Mouse (Mus musculus) heart, postnatal 25 days (tissue): ENCODE measurements around the gene Rnaset2b. TPM values are rescaled to one million over a fixed set of nuclear protein-coding genes. Genes with fewer than 3 reads are reported as not detected.
A peak's percentile ranks its signal among the peaks of the same experiment; 100 is the strongest.
"Not testable (repeated sequence)": the region's sequence is repeated elsewhere in the genome, so short reads cannot be mapped to it uniquely, and the experiment has no call there.

Experiments used
- DNase-seq: peaks from one replicate; pipeline ENCODE4 v3.0.0; 2022; ENCODE audit warnings: low spot score
- intact Hi-C: fragments of 180-260 bp; cut with DNase I; formaldehyde crosslinking; loops from one replicate; pipeline ENCODE4 v1.15.1; 2025
- total RNA-seq, 2 experiments: library from RNA; stranded (reverse); gene quantifications; 2 replicates each; pipeline ENCODE4 v1.2.3; 2021

Rnaset2b gene
- total RNA-seq, 2 experiments from 2014 or later: 166 to 167 TPM

GRCm38 (mm10) chr17:6978287-6979248 lies 8.1 kb downstream of the Rnaset2b start, which contains the start of gene Gm49721:
TSS of gene Gm49721 (plus strand) at chr17:6978904.
- peak; percentile 74 for DNase-seq
- intact Hi-C loops: not testable (repeated sequence)

GRCm38 (mm10) chr17:6979380-6979779 lies 8.9 kb downstream of the Rnaset2b start:
- DNase-seq, intact Hi-C loops: not testable (repeated sequence)

DNA sequence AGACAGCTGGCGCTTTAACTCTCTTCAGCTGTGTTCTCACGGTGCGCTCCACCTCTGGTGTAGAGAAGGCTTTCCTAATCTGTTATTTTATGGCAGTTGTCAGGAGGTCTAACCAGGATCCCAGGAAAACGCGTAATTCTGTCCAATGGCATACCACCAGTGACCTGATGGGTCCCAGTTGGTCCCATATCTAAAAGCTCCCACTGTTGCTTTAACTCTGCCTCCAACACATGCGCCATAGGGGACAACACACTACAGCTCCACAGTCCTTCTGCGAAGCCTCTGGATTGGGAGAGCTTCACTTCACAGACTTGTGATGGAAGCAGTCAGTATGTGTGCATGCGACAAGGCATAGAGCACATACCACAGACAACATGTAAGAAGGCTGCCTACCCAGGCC lies 9.7 kb downstream of the Rnaset2b start:
- intact Hi-C loops, DNase-seq: not testable (repeated sequence)

- intact Hi-C loops, DNase-seq: not testable (repeated sequence)
These were observed 15.7 kb downstream of the Rnaset2b start for GRCm38 (mm10) chr17:6986118-6986517.

DNA sequence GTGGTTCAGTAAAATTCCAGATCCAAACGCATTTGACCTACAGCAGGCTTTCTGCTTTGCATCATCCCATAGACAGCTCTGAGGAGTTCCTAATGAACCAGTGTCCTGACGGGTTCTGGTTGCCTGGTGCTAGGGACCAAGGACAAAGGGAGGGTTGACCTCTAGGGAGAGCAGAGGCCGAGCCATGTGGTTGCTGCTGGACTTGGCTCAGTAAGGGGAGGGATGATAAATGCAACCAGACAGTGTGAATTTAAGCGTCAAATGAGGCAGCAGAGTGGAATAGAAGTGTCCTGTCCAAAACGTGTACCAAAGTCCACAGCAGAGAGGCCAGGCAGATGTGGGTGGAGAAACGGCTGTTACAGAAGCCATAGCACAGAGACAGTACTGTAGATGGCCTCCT lies 25.1 kb downstream of the Rnaset2b start:
- DNase-seq, intact Hi-C loops: not testable (repeated sequence)

DNA sequence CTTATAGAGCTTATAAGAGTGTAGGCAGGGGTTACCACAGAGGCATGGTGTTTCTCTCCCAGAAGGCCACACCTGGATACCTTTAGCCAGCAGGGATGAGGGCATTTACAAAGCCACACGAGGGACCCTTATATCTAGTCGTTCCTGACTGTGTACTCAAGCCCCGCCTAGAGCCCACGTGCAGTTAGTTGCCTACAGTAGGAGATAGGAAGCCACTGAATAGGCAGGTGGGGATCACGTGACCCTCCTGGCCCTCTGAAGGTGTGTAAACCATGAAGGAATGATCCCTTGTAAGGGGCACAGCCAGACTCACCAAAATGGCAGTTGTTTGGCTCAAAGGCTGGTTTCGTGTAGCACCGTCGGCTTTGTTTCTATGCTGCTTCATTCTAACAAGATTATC lies 26.4 kb downstream of the Rnaset2b start:
- DNase-seq, intact Hi-C loops: not testable (repeated sequence)

DNA sequence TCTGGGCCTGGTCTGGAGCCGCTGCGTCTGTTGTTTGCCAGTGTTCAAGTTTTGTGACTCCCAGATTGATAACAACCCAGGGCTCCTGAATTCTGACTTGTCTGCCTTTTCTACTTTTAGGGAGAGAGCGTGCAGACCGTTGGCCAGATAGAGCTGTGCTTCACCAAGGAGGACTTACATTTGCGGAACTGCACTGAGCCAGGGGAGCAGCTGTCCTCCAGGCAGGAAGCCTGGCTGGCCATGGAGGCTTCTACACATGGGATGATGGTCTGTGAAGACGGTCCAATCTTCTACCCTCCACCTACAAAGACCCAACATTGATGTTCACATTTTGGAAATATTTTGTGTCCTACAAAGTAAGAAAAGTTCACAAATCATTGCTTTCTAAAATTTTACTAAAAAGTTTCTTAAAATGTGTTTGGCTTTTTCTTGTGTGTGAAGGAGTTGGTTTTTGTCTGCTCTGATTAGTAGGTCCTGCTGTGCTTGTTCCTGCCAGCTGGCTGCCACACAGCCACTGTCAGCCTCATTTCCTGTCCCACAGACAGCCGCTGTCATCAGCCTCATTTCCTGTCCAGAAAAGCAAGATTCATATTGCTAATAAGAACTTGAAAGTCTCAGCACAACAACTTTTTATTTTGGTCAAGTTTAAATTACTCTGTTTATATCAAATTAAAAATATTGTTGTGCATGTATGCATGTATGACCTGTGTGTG lies 27.5 kb downstream of the Rnaset2b start:
- intact Hi-C loops, DNase-seq: not testable (repeated sequence)

- DNase-seq, intact Hi-C loops: not testable (repeated sequence)
These were observed 31.6 kb downstream of the Rnaset2b start for GRCm38 (mm10) chr17:7001790-7002585.

GRCm38 (mm10) chr17:7003392-7003791 lies 33.0 kb downstream of the Rnaset2b start:
- intact Hi-C loops, DNase-seq: not testable (repeated sequence)

- intact Hi-C loops, DNase-seq: not testable (repeated sequence)
These were observed 35.2 kb downstream of the Rnaset2b start for GRCm38 (mm10) chr17:7005646-7006045.

GRCm38 (mm10) chr17:7008885-7009284 lies 38.5 kb downstream of the Rnaset2b start:
- intact Hi-C loops: not testable (repeated sequence)

DNA sequence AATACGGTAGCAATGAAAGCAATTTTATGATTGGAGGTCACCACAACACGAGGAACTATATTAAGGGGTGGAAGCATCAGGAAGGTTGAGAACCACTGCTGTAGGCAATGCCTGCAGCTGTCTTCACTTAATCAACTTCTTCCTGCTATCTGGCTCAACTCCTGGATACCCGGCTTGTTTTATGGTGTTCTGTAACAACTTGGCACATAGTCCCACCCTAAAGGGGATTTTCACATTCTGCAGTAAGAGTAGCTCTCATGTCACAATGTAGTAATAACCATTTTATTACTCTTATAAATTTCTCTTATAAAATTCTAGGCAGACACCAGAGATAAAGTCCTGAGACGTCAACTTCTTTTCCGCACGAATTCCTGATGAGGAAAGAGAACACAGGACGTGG lies 39.0 kb downstream of the Rnaset2b start:
- intact Hi-C loops, DNase-seq: not testable (repeated sequence)

More at GRCm38 (mm10) chr17:7008885-7009284, 38.5 kb downstream of the Rnaset2b start:
- not testable (repeated sequence) for DNase-seq

DNA sequence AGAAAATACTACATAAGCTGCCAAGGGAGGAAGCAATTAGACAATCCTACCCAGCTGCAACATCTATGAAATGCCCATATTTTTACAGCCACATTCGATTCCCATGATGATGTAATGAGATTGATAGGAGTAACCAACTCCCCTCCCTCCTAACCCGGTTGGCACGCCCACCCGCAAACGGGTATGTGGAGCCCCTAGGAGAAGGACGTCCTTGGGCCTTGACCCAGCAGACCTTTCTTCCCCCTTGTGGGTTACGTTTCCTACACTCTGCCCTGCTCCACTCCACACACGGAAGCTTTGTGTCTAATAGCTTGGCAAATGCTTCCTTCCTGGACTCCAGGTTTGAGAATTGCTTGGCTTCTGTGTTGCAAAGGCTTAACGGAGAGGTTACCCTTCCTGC lies 39.5 kb downstream of the Rnaset2b start:
- intact Hi-C loops, DNase-seq: not testable (repeated sequence)

GRCm38 (mm10) chr17:7014190-7014589 lies 43.8 kb downstream of the Rnaset2b start:
- DNase-seq, intact Hi-C loops: not testable (repeated sequence)

GRCm38 (mm10) chr17:7025257-7025656 lies 54.8 kb downstream of the Rnaset2b start, which contains the start of gene Gm1604a:
TSS of gene Gm1604a (plus strand) at chr17:7025568.
- DNase-seq, intact Hi-C loops: not testable (repeated sequence)

DNA sequence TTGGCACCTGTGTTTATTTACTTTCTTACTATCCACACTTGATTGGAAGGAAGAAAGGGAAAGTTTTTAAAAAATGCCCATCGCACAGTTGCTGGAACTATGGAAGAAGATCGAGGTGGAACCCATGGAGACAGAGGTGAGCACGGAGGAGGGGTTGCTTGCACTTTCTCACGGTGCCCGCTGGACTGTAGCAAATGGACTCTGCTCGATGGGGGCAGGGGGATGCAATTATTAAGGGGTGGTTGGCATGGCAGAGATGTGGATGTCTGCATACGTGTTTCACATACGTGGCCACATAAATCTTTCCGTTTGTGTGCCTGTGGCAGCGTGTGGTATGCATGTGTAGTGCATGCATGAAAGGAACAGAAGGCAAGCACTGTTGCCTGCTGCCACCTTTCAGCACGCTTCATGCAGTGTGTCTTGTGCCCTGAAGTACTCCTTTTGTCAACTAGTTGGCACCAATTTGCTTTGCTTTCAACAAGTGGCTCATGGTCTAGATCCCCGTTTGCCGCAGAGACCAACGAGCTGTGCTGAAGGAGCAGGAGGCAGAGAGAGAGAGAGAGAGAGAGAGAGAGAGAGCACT lies 55.4 kb downstream of the Rnaset2b start:
- DNase-seq, intact Hi-C loops: not testable (repeated sequence)

- not testable (repeated sequence) for DNase-seq
These were observed 59.8 kb downstream of the Rnaset2b start for GRCm38 (mm10) chr17:7030204-7030603.

DNA sequence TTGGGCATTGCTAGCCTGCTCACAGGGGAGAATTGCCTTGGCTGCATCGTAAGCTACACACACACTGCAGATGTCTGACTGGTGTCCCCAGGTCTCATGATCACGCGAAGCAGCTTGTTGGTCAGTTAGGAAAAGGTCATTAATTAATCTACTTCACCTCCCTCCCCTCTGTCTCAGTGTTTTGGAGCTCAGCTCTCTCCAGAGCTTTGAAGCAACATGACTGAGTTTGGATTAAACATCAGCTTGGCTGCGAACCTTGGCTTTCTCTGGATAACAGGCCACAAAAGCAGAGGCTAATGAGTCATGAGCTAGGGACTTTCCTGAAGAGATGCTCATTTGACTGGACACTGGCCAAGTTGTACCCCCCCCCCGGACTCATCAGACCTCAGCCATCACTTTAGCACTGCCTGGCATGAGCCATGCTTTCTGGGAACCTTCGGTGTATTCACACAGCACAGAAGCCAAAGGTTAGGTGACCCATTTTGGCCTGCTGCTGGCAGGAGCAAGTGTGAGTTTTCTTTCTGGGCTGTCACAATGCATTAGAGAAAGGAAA lies 60.3 kb downstream of the Rnaset2b start:
- intact Hi-C loops, DNase-seq: not testable (repeated sequence)

More at GRCm38 (mm10) chr17:7030204-7030603, 59.8 kb downstream of the Rnaset2b start:
- intact Hi-C loops: not testable (repeated sequence)
